Mouse (Mus musculus): ENCODE measurements around the gene Hipk2.
"Not testable (repeated sequence)": the region's sequence is repeated elsewhere in the genome, so short reads cannot be mapped to it uniquely, and the experiment has no call there.

The Hipk2 gene

DNA sequence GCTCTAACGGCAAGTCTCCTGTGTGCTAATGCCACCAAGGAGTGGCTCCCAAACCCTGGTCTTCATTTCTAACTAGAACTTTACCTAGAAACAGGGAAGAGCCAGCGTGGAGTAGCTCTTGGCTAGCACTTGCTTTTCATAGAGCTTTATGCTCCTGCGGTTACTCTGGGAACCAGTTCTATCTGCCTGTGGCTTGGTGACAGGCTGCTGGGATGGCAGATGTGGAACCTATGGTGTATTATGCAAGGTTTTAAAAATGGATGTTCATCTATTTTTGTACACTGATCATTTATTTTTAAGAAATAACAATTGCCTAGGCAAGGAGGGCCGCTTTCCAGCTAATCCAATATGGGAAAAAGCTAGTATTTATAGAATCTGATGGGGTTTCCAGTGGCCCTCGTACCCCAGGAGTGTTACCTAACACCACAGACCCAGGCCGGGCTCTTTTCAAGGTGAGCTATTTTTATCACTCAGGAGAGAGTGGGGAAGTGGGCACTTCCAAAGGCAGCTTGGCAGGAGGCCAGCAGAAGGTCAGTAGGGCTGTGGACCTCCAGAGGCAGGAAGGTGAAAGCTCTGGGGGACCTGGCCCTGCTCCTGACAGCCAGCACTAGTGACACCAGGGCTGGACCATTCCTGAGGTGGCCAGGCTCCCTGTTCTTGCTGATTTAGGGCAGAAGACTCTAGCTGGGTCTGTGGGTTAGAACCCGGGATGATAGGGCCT lies 171.5 kb downstream of the Hipk2 start:
- DNase-seq (ENCODE audit: low read depth in 2 of 2, low spot score in 2 of 2), result no peak

DNA sequence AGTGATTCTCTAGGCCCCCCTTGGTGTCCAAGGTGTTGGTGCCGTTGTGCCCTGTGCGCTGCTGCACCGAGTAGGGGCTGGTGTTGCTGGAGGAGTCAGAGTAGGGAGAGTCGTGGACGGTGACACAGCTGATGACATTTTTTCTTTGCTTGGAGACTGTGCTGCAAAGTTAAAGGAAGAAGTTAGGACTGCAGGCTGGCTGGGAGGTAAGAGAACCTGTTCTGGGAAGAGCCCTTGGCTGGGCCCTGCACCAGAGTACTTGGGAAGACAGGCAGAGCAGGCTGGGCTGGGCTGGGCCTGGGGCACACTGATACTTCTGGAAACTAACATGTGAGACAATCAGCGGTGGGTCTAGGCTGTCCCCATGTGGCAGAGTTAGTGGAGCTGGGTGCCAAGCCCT lies 172.4 kb downstream of the Hipk2 start:
- no peak for DNase-seq (ENCODE audit: low read depth in 2 of 2, low spot score in 2 of 2)

DNA sequence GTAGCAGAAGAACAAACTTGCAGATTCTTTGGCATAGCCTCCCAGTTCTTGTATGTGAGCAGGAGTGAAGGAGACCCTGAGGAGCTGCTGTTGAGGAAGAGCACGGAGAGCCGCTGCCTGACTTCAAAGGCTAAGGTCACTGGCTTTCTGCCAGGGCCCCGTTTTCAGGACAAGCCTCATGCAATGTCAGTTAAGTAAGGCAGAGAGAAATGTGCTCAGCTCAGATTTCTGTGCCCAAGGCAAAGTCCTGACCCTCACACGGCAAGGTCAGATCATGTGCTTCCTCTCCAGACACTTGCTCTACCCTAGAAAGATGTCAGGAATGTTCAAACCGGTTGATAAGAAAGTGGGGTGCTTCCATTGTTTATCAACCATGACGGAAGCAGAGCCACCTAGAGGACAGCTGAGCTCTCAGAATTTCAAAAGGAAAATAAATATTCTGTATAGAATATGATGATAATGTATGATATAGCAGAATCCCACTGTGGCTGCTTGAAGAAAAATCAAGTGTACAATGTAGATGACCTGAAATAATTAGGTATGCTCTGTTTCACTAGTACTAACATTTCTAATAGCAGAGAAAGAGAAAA lies 173.1 kb downstream of the Hipk2 start:
- no peak for DNase-seq (ENCODE audit: low read depth in 2 of 2, low spot score in 2 of 2)

DNA sequence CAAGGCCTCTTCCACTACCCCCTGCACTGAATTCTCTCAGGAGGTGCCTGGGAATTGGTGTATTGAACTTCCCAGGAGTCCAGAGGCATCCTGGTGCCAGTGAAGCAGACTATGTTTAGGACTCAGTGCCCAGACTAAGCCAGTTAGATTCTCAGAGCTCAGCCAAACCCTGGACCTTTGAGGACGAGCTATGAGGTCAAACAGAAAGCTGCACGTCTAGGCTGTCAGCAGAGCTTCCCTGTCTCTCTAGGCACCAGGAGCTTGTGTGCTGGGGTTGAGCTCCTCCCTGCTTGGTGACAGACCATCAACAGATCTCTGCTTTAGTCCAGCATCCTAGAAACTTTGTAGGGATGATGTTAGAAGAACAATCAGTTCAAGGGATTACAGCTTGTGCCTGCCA lies 174.5 kb downstream of the Hipk2 start:
- no peak for DNase-seq (ENCODE audit: low read depth in 2 of 2, low spot score in 2 of 2)

DNA sequence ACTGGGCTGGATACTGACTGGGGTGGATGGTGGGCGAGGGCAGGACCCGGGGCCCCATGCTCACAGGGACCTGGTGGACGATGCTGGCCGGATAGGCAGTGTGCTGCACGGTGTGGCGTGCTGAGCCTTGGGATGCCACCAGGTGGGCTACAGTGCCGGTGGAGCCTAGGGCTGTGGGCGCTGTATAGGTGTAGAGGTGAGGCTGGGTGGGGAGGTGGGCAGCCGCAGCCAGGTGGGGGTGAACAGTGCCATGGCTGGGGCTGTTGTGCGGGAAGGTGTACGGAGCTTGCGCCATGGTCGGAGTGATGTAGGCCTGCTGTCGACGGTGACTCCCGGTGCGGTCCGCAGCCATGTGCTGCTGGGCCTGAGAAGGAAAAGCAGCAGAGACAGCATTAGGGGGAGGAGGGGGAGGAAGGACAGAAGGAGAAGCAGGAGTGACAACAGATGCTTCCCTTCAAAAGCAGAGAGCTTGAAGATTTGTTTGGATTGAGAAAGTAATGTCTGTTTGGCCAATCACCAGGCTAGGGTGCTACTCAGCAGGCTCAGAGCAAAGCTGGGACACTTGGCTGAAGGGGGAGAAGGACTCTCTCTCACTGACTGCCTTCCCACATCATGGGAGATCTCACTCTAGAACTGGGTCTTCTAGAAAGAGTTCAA lies 177.6 kb downstream of the Hipk2 start:
- DNase-seq (ENCODE audit: low read depth in 2 of 2, low spot score in 2 of 2), result no peak

DNA sequence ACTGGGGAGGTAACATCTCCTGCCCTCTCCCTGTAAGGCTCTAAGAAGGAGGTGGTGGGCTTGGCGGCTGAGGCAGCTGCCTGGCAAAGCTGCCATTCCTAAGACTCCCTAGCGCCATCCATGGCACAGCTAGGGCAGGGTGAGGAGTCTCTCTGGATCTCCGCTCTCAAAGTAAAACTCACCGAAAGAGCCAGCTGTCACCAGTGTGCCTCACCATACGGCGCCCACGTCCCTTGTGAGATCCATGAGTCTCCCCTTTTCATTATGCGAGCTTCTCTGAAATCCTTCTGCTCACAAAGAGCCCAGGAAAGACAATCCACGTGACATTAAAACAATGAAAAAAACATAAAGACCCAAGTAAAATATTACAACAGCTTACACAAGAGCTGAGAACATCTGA lies 179.4 kb downstream of the Hipk2 start:
- DNase-seq (ENCODE audit: low read depth in 2 of 2, low spot score in 2 of 2), result no peak

DNA sequence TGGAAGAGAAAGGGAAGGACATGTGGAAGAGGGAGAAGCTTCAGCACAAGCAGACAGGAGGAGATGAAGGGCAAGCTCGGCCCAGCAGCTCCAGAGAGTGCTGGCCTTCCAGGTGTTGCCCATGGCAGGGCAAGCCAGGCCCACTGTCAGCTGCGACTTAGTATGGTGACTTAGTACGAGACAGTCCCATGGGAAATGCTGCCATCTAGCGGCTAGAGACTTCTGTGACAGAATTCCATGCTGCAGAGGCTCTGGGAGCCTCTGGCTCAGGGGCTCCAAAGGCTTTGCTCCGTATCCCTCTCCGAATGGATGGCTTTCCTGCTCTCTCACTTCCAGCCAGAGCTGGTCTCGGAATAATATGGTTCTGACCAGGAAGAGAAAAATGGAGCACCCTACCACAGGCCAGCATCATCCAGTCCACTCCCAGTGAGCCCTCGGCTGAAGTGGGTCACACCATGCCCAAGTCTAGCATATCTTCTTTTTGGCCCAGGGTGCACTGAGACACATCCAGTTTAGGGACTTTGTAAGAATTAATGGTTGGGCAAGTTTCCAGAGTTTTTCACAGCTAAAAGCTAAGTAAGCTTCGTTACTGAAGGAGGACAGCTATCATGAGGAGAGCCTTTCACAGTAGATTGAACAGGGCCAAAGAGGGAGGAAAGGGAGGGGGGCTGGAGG lies 180.4 kb downstream of the Hipk2 start:
- peak; percentile 21 to 50 for DNase-seq (ENCODE audit: low read depth in 2 of 2, low spot score in 2 of 2)

DNA sequence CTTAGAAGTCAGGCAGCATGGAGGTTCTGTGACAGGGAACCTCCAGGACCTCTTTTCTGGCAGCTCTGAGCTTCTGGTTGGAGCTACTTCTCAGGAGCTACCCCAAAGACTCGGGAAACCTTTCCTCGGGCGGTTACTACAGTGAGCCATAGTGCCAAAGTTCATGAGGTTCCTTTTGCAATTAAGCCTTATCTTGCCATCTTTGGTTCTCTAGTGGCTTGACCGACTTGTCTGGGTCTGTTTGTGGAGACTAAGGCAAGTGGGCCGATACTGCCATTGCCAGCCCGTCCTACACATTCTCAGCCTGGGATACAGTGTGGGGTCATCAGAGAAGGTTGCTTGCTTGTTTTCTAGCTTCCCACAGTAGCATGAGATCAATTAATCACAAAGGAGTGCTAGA lies 183.4 kb downstream of the Hipk2 start:
- no peak for DNase-seq (ENCODE audit: low read depth in 2 of 2, low spot score in 2 of 2)

DNA sequence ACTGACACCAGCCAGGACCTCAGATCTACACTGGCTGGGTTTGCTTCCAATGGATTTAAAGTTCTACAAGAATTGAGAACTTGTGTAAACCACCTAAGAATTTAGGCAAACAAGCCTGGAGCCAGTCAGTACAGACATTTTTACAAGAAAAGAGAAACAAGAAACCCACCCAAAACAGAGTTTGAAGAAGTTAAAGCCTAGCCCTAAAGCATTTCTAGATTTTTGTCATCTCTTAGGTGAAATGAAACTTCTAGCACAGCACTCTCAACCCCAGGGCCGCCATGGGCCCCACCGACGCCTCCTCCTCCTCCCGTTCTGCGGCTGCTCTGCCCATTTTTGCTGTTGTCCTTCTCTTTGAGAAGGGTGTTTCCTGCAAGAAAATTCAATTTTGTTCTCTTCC lies 184.9 kb downstream of the Hipk2 start:
- no peak for DNase-seq (ENCODE audit: low read depth in 2 of 2, low spot score in 2 of 2)

DNA sequence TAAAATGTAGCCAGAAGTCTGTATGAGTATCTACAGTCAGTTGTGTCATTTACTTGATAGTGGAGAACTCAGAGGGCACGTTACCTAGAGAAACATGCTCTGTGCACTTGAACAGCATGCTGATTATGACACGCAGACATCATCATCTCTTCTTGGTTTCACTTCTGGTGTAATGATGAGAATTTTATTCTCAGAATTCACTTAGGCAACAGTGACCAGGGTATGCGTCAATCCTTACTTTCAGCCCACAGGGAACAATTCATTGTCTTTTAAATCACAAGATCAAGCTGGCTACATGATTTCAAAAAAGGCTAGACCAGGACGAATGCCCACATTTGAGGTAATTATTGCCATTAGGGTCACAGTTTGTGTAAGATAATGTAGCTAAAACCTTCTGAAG lies 185.3 kb downstream of the Hipk2 start:
- DNase-seq (ENCODE audit: low read depth in 2 of 2, low spot score in 2 of 2), result no peak

DNA sequence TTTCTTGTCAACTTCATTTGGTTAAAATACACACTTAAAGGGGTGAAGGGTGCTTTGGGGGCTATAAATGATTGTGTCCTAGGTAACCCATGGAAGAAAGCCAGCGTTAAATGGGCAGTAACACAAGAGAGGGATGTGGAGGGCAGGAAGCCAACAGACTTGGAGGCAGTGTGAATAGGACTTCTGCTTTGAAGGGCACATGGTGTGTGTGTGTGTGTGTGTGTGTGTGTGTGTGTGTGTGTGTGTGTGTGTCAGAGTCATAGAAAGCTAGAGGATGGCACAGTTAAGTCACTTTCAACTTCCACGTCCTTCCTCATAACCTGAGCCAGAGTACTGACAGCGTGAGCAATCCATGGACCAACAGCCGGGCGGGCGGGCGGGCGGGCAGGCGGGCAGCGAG lies 187.1 kb downstream of the Hipk2 start:
- no peak for DNase-seq (ENCODE audit: low read depth in 2 of 2, low spot score in 2 of 2)

DNA sequence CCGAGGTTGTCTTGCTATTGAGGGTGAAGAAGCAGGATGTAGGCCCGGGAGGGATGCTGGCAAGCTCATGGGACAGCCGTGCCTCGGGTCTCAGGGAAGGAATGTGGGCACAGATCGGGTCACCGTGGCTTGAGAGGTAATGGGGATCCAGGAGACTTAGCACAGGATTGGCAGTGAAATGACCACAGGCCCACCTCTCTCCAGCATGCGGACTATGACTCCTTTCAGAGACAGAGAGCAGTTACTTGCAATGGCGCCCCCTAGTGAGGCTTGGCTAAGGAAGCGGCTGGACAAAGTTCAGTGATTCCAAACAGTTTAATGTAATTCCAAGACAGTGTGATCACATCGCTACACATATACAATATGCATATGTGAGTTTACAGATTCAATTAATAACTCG lies 188.7 kb downstream of the Hipk2 start:
- no peak for DNase-seq (ENCODE audit: low read depth in 2 of 2, low spot score in 2 of 2)

DNA sequence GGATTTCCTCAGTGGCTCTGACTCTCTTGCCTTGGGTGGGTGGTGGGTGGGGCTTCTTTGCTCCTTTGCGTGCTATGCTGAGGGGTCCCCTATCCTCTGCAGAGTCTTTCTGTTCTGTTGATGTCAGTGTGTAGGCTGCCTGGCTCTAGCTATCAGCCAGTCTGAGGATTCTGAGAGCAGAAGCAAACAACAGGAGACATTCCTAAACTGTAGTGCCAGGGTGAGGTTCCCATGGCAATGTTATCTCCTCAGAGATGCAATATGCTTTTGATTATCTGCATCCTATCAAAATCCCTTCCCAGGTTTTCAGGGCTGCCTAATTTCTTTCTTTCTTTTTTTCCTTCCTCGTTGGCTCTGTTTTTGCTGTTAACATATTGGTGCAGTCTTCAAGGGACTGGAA lies 193.4 kb downstream of the Hipk2 start:
- DNase-seq (ENCODE audit: low read depth in 2 of 2, low spot score in 2 of 2), result no peak

DNA sequence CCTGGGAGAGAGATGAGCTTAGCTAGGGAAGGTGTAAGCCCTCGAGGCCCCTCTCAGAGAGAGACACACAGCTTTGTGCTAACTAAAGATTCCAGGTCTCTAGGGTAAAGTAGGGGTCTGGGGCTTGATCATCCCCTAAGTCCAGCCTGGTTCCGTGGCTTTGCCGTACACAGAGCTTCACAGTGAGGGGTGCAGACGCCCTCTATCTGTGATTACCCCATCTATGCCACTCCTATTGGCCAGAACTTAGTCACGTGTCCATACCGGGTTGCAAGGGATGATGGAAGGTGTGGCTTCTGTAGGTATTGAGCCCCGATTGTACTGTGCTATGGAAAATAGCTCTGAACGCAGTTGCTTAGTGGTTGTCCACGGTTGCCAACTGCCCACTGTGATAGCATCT lies 198.3 kb downstream of the Hipk2 start:
- no peak for DNase-seq (ENCODE audit: low read depth in 2 of 2, low spot score in 2 of 2)

DNA sequence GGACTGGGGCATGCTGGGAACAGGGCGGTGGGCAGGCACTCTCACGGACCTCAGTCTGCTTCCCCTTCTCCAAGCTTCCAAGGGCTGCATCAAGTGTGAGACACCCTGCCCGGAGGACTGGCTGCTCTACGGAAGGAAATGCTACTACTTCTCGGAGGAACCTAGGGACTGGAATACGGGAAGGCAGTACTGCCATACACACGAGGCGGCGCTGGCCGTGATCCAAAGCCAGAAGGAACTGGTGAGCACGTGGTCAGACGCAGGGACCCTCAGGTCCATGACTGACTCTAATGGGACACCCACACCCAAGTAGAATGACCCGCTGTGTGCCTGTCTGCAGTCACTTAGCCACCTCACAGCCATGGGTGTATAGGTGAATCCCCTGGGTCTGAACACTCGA lies 199.2 kb downstream of the Hipk2 start:
- no peak for DNase-seq (ENCODE audit: low read depth in 2 of 2, low spot score in 2 of 2)

DNA sequence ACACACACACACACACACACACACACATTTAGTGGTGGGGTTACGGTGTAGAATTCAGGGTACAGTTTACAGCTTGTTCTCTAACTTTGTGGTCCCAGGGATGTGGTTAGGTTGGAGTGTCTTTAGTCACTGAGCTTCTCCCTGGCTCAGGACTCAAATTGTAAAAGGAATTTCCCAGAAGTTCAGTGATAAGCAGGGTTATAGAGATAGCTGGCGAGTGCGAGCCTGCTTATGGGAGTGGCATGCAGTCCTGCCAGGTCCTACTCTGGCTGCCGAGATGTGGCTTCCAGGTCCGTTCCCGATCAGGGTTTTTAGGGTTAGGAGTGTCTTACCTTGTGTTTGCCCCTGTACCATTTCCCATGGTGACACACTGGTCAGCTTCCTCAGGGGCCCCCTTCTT lies 199.7 kb downstream of the Hipk2 start:
- DNase-seq (ENCODE audit: low read depth in 2 of 2, low spot score in 2 of 2), result no peak

DNA sequence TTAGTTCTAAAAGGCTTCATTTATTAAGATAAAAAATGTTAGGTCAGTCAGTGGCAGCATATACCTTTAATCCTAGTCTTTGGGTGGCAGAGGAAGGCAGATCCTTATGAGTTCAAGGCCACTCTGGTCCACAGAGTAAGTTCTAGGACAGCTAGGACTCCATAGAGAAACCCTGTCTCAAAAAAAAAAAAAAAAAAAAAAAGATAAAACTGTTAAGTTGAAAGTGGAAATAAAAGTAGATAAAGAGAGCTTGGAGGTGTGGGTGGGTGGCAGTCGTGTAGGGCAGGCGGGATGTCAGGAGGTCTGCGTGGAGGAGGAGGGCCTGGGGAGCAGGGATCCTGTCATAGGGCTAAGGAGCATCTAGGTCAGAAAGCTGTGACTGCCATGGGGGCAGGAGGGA lies 204.0 kb downstream of the Hipk2 start:
- no peak for DNase-seq (ENCODE audit: low read depth in 2 of 2, low spot score in 2 of 2)

DNA sequence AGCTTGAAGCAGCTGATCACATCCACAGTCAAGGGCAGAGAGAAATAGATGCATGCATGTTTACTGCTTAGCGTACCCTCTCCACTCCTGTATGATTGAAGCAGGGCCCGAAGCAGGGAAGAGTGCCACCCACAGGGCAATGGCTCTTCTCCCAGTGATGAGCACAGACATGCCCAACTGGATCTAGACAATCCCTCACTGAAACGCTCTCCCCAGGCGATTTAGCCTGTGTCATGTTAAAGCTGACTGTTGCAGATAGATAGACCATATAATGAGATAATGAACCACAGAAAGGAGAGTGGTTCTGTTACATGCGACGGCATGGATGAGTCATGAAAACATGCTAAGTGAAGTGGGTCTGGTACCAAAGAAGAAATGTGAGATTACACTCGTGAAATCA lies 204.7 kb downstream of the Hipk2 start:
- no peak for DNase-seq (ENCODE audit: low read depth in 2 of 2, low spot score in 2 of 2)

DNA sequence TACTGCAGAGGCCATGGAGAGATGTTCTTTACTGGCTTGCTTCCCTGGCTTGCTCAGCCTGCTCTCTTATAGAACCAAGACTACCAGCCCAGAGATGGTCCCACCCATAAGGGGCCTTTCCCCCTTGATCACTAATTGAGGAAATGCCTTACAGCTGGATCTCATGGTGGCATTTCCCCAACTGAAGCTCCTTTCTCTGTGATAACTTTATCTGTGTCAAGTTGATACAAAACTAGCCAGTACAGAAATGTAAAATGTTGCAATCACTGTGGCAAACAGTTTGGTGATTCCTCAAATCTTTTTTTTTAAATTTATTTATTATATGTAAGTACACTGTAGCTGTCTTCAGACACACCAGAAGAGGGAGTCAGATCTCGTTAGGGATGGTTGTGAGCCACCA lies 205.5 kb downstream of the Hipk2 start:
- DNase-seq (ENCODE audit: low read depth in 2 of 2, low spot score in 2 of 2), result not testable (repeated sequence)

DNA sequence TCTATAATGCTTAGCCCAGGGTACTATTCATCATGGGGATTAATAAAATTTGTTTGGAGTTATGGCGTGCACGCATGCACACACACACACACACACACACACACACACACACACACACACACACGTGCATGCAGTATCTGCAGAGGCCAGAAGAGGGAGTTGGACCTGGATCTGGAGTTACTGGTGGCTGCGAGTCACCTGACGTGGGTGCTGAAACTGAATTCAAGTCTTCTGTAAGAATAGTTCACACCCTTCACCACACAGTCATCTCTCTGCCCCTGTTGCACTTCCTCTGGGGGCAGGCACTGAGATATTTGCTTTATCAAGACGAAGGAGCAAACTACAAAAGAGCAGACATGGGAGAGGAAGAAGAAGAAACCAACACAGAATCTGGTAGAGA lies 206.4 kb downstream of the Hipk2 start:
- no peak for DNase-seq (ENCODE audit: low read depth in 2 of 2, low spot score in 2 of 2)

DNA sequence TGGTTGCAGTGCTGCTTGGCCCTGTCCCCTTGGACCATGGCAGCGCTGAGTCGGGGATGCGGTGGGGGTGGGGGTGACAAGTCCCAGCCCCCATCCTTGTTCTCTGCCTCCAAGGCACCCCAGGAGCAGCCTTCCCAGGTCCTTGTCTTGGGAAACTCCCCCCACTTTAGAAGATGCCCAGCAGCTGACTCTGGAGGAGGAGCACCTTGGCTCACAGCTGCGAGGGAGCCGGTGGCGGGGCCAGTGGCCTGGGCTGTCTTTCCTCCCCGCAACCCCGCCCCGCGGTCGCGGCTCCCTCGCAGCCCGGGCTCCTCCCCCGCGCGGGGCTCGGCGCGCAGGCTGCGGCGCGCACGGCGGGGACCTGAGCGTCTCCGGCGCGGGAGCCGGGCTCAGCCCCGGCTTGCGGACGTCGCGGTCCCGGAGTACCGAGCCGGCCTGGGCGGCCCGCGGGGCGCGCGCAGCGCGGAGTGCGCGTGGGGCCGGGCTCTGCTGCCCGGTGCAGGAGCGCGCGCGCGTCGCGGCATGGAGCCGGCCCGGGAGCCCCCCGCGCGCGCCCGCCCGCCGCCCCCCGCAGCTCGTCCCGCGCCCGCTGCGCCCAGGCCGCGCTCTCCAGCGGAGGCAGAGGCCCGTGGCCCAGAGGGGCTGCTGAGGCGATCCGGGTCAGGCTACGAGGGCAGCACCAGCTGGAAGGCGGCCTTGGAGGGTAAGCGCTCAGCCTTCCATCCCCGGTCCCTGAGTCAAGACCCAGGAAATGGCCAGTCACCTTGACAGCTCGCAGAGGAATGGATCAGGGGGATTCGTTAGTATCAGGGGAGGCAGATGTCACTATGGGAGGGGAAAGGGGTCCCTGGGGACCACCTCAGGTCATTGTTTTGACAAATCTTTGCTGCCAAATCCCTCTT lies 213.0 kb downstream of the Hipk2 start, which contains the start of gene Clec2l:
Gene Clec2l, plus strand, starts transcription at position 356 of the 902 bp plus-strand sequence.
- no peak for DNase-seq (ENCODE audit: low read depth in 2 of 2, low spot score in 2 of 2)

All from CD8-positive naive resting alpha-beta T cell, adult 2 months (primary cell).